Mouse (Mus musculus): ENCODE data around the gene Rab3b.

GRCm38 (mm10) chr4:108942171-108942570, 63.3 kb downstream of the Rab3b start:
- TF ChIP-seq CTCF (IDR thresholded peaks at IDR 0.05; ENCODE audit: low read depth) (no peak), EP300 (IDR thresholded peaks at IDR 0.05; ENCODE audit: low read depth) (no peak)

Data from liver, embryonic 14.5 days (tissue).